Mouse (Mus musculus): ENCODE measurements around the gene Elovl1. TPM values are rescaled to one million over a fixed set of nuclear protein-coding genes. Genes with fewer than 3 reads are reported as not detected.

The Elovl1 gene
- 24.1 and 24.3 TPM in 2 replicates for polyA plus RNA-seq (2015; fragmentation: Nextera tagmentation; extraction: Ambion mirVana)

GRCm38 (mm10) chr4:118427768-118428451 is at the start of gene Elovl1:
Gene Elovl1, plus strand, starts transcription at chr4:118428093.
- H3K27ac ChIP-seq: peak within 1 kb of the TSS; percentile 65
- H3K4me3 ChIP-seq: peak within 1 kb of the TSS; percentile 55
- peaks cover 25% of the 10 kb centered on the region for H3K4me1 ChIP-seq
- peak; percentile 92 for ATAC-seq
- peak within 1 kb of the TSS; percentile 83 for H3K4me2 ChIP-seq
- WGBS: under 1% methylated on average over 26 of the region's 31 CpGs
- H3K27me3 ChIP-seq: no peaks in the 10 kb centered on the region
- H3K9ac ChIP-seq: peak within 1 kb of the TSS; percentile 77
- H3K9me3 ChIP-seq (replicated peaks): no peaks in the 10 kb centered on the region
- peaks cover 29% of the 10 kb centered on the region for H3K36me3 ChIP-seq (ENCODE audit: poor library complexity, severe bottlenecking)

- H3K4me3 ChIP-seq: no peak overlapping the region
- no peak overlapping the region for H3K27ac ChIP-seq
- no peak for ATAC-seq
- H3K27me3 ChIP-seq: no peaks in the 10 kb centered on the region
- H3K9me3 ChIP-seq (replicated peaks): no peaks in the 10 kb centered on the region
- H3K4me1 ChIP-seq: no peaks in the 10 kb centered on the region
- no peak overlapping the region for H3K4me2 ChIP-seq
- H3K36me3 ChIP-seq (ENCODE audit: poor library complexity, severe bottlenecking): peaks cover 98% of the 10 kb centered on the region
- 92% methylated on average over 7 of the region's 7 CpGs for WGBS
- H3K9ac ChIP-seq: no peak overlapping the region
Observed at GRCm38 (mm10) chr4:118383271-118383670, 44.6 kb upstream of the Elovl1 start.

DNA sequence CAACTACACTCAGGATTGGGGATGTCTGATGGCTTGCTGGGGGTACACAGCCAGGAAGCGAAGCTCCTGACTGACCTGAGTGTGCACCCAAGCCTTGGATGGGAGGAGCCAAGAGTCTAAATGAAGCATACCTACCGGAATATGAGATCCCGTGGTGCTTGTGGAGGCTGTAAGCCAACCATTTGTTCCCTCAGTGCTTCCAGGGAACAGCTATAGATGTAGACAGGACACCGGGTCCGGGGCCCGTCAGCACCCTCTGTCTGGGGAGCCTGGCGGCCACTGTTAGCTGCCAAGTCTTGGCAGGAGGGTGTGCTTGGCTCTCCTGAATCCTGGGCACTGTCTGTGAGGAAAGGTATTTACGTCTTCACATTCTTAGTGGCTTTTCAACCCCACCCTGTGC is 40.6 kb upstream of the Elovl1 start:
- Histone ChIP-seq H3K4me2 (no peak overlapping the region), H3K4me3 (no peak overlapping the region), H3K36me3 (ENCODE audit: poor library complexity, severe bottlenecking) (peaks cover 100% of the 10 kb centered on the region), H3K27me3 (no peaks in the 10 kb centered on the region), H3K27ac (no peak overlapping the region), H3K9ac (no peak overlapping the region), H3K4me1 (no peaks in the 10 kb centered on the region), H3K9me3 (replicated peaks) (no peaks in the 10 kb centered on the region)
- no peak for ATAC-seq
- 93% methylated on average over 8 of the region's 8 CpGs for WGBS

DNA sequence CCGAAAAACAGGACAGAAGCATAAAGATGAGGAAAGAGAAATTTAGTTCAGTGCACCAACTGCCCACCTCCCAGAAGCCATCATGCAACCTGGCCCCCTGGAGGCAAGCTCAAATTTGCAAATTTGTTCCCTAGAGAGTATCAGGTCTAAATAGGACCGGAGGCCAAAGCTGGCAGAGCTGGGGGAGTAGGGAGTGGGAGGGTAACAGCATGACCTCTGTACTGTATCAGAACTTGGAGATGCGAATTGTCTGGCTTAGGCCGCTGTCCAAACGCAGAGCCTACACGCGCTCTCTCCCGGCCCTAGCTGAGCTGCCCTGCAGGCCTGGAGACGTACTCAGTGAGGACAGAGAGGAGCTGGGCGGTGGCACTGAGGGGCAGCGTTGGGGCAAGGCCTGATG is 37.7 kb upstream of the Elovl1 start:
- Histone ChIP-seq H3K27me3 (no peaks in the 10 kb centered on the region), H3K9me3 (replicated peaks) (no peaks in the 10 kb centered on the region), H3K9ac (no peak overlapping the region), H3K4me3 (no peak overlapping the region), H3K4me1 (no peaks in the 10 kb centered on the region), H3K4me2 (no peak overlapping the region), H3K36me3 (ENCODE audit: poor library complexity, severe bottlenecking) (peaks cover 100% of the 10 kb centered on the region), H3K27ac (no peak overlapping the region)
- no peak for ATAC-seq
- WGBS: 92% methylated on average over 11 of the region's 11 CpGs

- Histone ChIP-seq H3K9ac (no peak overlapping the region), H3K4me2 (no peak overlapping the region), H3K27me3 (no peaks in the 10 kb centered on the region), H3K36me3 (ENCODE audit: poor library complexity, severe bottlenecking) (peaks cover 100% of the 10 kb centered on the region), H3K4me3 (no peak overlapping the region), H3K27ac (no peak overlapping the region), H3K9me3 (replicated peaks) (no peaks in the 10 kb centered on the region), H3K4me1 (no peaks in the 10 kb centered on the region)
- no peak for ATAC-seq
- 93% methylated on average over 6 of the region's 6 CpGs for WGBS
Observed at GRCm38 (mm10) chr4:118394505-118394904, 33.4 kb upstream of the Elovl1 start.

- Histone ChIP-seq H3K9me3 (replicated peaks) (no peaks in the 10 kb centered on the region), H3K36me3 (ENCODE audit: poor library complexity, severe bottlenecking) (peaks cover 100% of the 10 kb centered on the region), H3K27me3 (no peaks in the 10 kb centered on the region), H3K4me3 (no peak overlapping the region), H3K4me2 (no peak overlapping the region), H3K9ac (no peak overlapping the region), H3K27ac (no peak overlapping the region), H3K4me1 (no peaks in the 10 kb centered on the region)
- no peak for ATAC-seq
- 92% methylated on average over 4 of the region's 4 CpGs for WGBS
Observed at GRCm38 (mm10) chr4:118395289-118395688, 32.6 kb upstream of the Elovl1 start.

DNA sequence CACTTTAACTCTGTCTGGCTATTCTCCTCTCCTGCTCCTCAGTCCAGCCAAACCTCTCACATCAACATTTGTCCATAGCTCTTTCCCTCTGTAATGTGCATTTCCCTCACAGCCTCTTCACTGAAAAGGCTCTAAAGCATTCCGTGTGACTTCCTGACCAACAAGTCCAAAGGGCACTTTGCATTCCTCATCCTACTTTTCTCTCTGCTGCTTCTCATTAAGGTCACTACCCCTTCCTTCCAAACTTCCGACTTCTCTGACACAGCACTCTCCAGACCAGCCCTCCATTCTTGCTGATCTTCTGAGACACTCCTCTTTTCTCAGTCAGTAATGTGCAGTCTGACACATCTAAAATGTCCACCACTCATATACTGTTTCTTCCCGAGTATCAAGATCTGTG is 31.5 kb upstream of the Elovl1 start:
- Histone ChIP-seq H3K4me1 (no peaks in the 10 kb centered on the region), H3K9me3 (replicated peaks) (no peaks in the 10 kb centered on the region), H3K9ac (no peak overlapping the region), H3K27me3 (no peaks in the 10 kb centered on the region), H3K4me3 (no peak overlapping the region), H3K36me3 (ENCODE audit: poor library complexity, severe bottlenecking) (peaks cover 100% of the 10 kb centered on the region), H3K4me2 (no peak overlapping the region), H3K27ac (no peak overlapping the region)
- no peak for ATAC-seq
- 85% methylated on average over 3 of the region's 3 CpGs for WGBS

GRCm38 (mm10) chr4:118398400-118398799 is 29.5 kb upstream of the Elovl1 start:
- no peak for ATAC-seq
- Histone ChIP-seq H3K4me3 (no peak overlapping the region), H3K4me2 (no peak overlapping the region), H3K36me3 (ENCODE audit: poor library complexity, severe bottlenecking) (peaks cover 100% of the 10 kb centered on the region), H3K27me3 (no peaks in the 10 kb centered on the region), H3K4me1 (no peaks in the 10 kb centered on the region), H3K9me3 (replicated peaks) (no peaks in the 10 kb centered on the region), H3K9ac (no peak overlapping the region), H3K27ac (no peak overlapping the region)
- WGBS: 93% methylated on average over 6 of the region's 6 CpGs

DNA sequence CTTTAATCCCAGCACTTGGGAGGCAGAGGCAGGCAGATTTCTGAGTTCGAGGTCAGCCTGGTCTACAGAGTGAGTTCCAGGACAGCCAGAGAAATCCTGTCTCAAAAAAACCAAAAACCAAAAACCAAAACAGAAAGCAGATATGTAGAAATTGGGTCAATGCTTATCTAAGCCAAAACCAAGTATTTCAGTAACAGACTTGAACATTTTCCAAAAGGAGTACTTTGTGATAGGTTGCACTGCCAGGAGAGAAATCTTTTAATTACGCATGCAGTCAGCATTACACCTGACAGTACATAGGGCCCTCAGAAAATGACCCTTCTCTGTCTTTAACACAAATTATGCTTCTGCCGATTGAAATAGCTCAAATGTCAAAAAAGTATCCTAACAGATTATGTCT is 26.5 kb upstream of the Elovl1 start:
- 91% methylated on average over 3 of the region's 3 CpGs for WGBS
- Histone ChIP-seq H3K36me3 (ENCODE audit: poor library complexity, severe bottlenecking) (peaks cover 84% of the 10 kb centered on the region), H3K9me3 (replicated peaks) (no peaks in the 10 kb centered on the region)

GRCm38 (mm10) chr4:118401918-118402317 is 26.0 kb upstream of the Elovl1 start:
- no peak for ATAC-seq

More for the DNA sequence above, 26.5 kb upstream of the Elovl1 start:
- no peak for ATAC-seq
- no peak overlapping the region for H3K4me2 ChIP-seq
- H3K27me3 ChIP-seq: no peaks in the 10 kb centered on the region
- no peak overlapping the region for H3K4me3 ChIP-seq
- no peak overlapping the region for H3K9ac ChIP-seq
- H3K4me1 ChIP-seq: no peaks in the 10 kb centered on the region
- H3K27ac ChIP-seq: no peak overlapping the region

DNA sequence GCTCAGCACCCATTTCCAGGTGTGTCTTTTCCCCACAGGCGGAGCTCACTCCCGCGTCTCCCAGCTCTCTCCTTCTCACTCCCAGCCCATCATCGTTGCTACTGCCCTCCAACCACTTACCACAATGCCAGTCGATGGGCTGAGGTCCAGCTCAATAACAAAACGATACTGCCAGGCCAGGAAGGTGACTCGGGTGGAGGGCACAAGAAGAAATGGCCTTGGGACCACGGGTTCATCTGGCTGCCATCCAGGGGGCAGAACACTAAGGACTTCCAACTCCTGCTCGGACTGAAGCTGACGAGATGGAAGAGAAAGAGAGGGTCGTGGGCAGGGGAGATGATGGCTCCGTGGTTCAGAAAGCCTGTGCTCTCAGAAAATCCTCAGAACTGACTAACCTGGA is 25.2 kb upstream of the Elovl1 start:
- H3K9ac ChIP-seq: no peak overlapping the region
- H3K4me3 ChIP-seq: no peak overlapping the region
- H3K27ac ChIP-seq: no peak overlapping the region
- H3K27me3 ChIP-seq: no peaks in the 10 kb centered on the region
- 94% methylated on average over 12 of the region's 12 CpGs for WGBS
- no peaks in the 10 kb centered on the region for H3K4me1 ChIP-seq
- H3K9me3 ChIP-seq (replicated peaks): no peaks in the 10 kb centered on the region
- H3K36me3 ChIP-seq (ENCODE audit: poor library complexity, severe bottlenecking): peaks cover 72% of the 10 kb centered on the region
- no peak for ATAC-seq
- no peak overlapping the region for H3K4me2 ChIP-seq

More at GRCm38 (mm10) chr4:118401918-118402317, 26.0 kb upstream of the Elovl1 start:
- Histone ChIP-seq H3K9me3 (replicated peaks) (no peaks in the 10 kb centered on the region), H3K4me1 (no peaks in the 10 kb centered on the region), H3K27me3 (no peaks in the 10 kb centered on the region), H3K4me2 (no peak overlapping the region), H3K4me3 (no peak overlapping the region), H3K9ac (no peak overlapping the region), H3K36me3 (ENCODE audit: poor library complexity, severe bottlenecking) (peaks cover 79% of the 10 kb centered on the region), H3K27ac (no peak overlapping the region)
- WGBS: 96% methylated on average over 5 of the region's 5 CpGs

GRCm38 (mm10) chr4:118409142-118409900 is 18.6 kb upstream of the Elovl1 start, which contains the start of the genes Szt2 and Med8:
Gene Szt2, minus strand, starts transcription at chr4:118409273.
Gene Med8, plus strand, starts transcription at chr4:118409337.
- peaks cover 19% of the 10 kb centered on the region for H3K4me1 ChIP-seq
- H3K9ac ChIP-seq: peak within 1 kb of the TSS; percentile 91
- no peaks in the 10 kb centered on the region for H3K9me3 ChIP-seq (replicated peaks)
- peak within 1 kb of the TSS; percentile 87 for H3K4me2 ChIP-seq
- no peaks in the 10 kb centered on the region for H3K27me3 ChIP-seq
- H3K4me3 ChIP-seq: peak within 1 kb of the TSS; percentile 93
- ATAC-seq: peak; percentile 96
- H3K27ac ChIP-seq: no peak within 1 kb of the TSS
- H3K36me3 ChIP-seq (ENCODE audit: poor library complexity, severe bottlenecking): peaks cover 43% of the 10 kb centered on the region
- under 1% methylated on average over 51 of the region's 53 CpGs for WGBS
